Mouse (Mus musculus): Measurements from ENCODE around the gene Rara. TPM values are rescaled to one million over a fixed set of nuclear protein-coding genes. Genes with fewer than 3 reads are reported as not detected.
"Not testable (repeated sequence)": the region's sequence is repeated elsewhere in the genome, so short reads cannot be mapped to it uniquely, and the experiment has no call there.

Rara gene
- polyA plus RNA-seq, 1 experiment from 2014 or later = 22.4 TPM

DNA sequence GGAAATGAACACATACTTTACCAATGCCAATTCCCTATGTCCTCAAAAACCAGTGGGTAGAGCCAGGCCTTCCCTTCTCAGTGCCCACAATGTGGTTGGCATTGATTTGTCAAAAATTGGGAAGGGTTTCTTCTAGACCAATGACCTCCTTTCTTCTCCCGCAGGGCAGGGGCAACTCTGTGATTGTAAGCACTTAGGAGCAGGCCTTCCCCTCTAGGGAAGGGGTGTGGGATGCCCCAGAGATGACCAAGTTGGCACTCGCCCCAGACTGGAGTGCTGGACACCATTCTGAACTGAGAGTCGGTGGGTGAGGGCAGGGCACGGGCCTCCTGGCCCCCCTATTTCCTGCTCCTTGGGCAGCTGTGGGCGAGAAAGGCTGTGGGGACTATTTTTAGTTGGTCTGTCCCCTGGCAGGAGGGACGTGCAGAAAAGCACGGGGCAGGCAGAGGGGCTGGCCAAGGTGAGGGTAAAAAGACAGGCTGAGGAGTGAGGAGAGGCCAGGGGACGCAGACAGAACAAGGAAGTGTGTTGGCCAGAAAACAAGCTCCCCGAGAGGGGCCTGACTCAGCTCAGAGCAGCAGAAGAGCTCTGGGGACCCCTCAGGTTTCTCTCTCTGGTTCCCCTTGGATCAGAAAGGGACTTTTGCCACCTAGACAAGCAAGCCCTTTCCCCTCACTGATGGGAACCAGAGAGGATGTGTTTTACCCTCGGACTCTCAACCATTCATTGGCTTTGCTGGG is 3.3 kb downstream of the Rara start:
- H3K4me2 ChIP-seq (replicated peaks; ENCODE audit: low read depth) = peak overlapping the region; percentile 30; the same call in 1 of the 2 replicates
- no peak overlapping the region for H3K4me3 ChIP-seq (ENCODE audit: low read depth, low read length)
- WGBS = 27% methylated on average over 10 of the region's 10 CpGs

DNA sequence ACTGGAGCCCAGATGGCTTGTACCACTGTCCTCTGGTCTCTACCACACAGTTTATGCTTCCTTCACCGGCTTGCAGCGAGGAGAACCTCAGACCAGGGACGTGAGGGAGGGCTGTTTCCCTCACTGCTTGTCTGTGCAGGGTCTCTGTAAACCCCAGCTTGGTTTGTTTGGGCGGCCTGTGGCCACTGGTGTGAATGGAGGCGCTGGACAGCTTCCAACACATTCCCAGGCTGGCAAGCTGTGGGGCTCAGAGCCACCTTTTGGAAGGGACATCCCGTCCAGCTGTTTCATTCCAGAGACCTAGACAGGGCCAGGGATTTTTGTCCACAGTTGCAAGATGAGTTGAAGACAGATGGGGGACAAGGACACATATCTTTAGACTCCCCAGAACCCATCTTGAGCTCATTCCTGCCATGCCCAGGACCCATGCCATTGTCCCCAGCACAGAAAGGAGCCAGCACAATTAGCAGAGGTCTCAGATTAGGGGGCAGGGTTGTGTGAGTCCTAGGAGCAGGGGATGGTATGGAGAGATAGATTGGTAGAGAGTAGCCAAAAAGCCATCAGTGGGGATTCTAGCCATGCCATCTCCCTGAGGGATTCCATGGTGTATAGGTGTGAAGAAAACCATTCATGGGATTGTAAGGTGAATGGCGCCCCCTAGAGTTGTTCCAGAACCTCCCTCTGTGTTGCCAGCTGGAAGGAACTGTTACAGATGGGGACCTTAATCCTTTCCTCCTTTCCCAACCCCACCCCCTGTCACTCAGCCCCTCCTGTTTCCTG is 4.1 kb downstream of the Rara start:
- Histone ChIP-seq H3K27ac (ENCODE audit: low read depth, low read length) (no peak overlapping the region; the same call in none of the 2 replicates), H3K4me1 (replicated peaks; ENCODE audit: control insufficient read depth, insufficient read depth, low read length) (peaks cover 37% of the 10 kb centered on the region), H3K4me2 (replicated peaks; ENCODE audit: low read depth) (no peak overlapping the region; the same call in 1 of the 2 replicates), H3K4me3 (ENCODE audit: low read depth, low read length) (no peak overlapping the region), H3K9me3 (ENCODE audit: control insufficient read depth) (no peaks in the 10 kb centered on the region), H3K36me3 (ENCODE audit: control insufficient read depth, insufficient read depth) (no peaks in the 10 kb centered on the region), H3K9ac (ENCODE audit: low read depth, low read length) (no peak overlapping the region), H3K27me3 (replicated peaks; ENCODE audit: control insufficient read depth, insufficient read depth, low read length) (no peaks in the 10 kb centered on the region)
- WGBS = 39% methylated on average over 7 of the region's 7 CpGs
- peak; percentile 45 for TF ChIP-seq CTCF (IDR thresholded peaks at IDR 0.05; ENCODE audit: low read depth)
- ATAC-seq = no peak

More for the DNA sequence above, 3.3 kb downstream of the Rara start:
- Histone ChIP-seq H3K36me3 (ENCODE audit: control insufficient read depth, insufficient read depth) (no peaks in the 10 kb centered on the region), H3K9me3 (ENCODE audit: control insufficient read depth) (no peaks in the 10 kb centered on the region), H3K27ac (ENCODE audit: low read depth, low read length) (no peak overlapping the region; the same call in 1 of the 2 replicates), H3K27me3 (replicated peaks; ENCODE audit: control insufficient read depth, insufficient read depth, low read length) (no peaks in the 10 kb centered on the region), H3K9ac (ENCODE audit: low read depth, low read length) (no peak overlapping the region), H3K4me1 (replicated peaks; ENCODE audit: control insufficient read depth, insufficient read depth, low read length) (peaks cover 43% of the 10 kb centered on the region)
- ATAC-seq = no peak
- TF ChIP-seq CTCF (IDR thresholded peaks at IDR 0.05; ENCODE audit: low read depth) = no peak

GRCm38 (mm10) chr11:98932293-98933091 is 4.9 kb downstream of the Rara start:
- no peak for ATAC-seq
- H3K4me1 ChIP-seq (replicated peaks; ENCODE audit: control insufficient read depth, insufficient read depth, low read length) = peaks cover 37% of the 10 kb centered on the region
- no peak overlapping the region for H3K9ac ChIP-seq (ENCODE audit: low read depth, low read length)

DNA sequence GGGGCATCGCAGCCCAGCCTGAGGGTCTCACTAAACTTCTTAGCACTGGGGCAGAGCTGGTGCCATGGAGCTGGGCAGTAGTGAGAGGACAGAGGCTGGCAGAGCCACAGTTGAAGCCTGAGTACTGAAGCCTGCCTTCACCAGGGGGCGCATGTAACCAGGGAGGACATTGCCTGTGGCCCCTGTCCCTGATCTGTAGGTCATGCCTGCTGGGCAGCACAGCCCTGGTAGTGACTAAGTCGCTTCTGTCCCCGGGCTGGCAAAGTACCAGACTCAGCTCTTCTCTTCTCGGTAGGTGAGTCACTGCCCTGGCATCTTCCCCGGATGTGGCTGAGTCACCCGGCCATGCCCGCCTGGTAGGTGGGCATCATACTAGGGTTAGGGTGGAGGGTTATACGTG is 5.5 kb downstream of the Rara start:
- WGBS = 41% methylated on average over 9 of the region's 9 CpGs
- Histone ChIP-seq H3K9me3 (ENCODE audit: control insufficient read depth) (no peaks in the 10 kb centered on the region), H3K9ac (ENCODE audit: low read depth, low read length) (0 out of 2 replicates have a peak overlapping the region, but pooled peaks have one; percentile 11), H3K4me1 (replicated peaks; ENCODE audit: control insufficient read depth, insufficient read depth, low read length) (peaks cover 32% of the 10 kb centered on the region), H3K27me3 (replicated peaks; ENCODE audit: control insufficient read depth, insufficient read depth, low read length) (no peaks in the 10 kb centered on the region), H3K4me3 (ENCODE audit: low read depth, low read length) (no peak overlapping the region), H3K4me2 (replicated peaks; ENCODE audit: low read depth) (peak overlapping the region; percentile 21; the same call in 1 of the 2 replicates), H3K27ac (ENCODE audit: low read depth, low read length) (no peak overlapping the region), H3K36me3 (ENCODE audit: control insufficient read depth, insufficient read depth) (no peaks in the 10 kb centered on the region)
- ATAC-seq = no peak
- peak; percentile 78 for TF ChIP-seq CTCF (IDR thresholded peaks at IDR 0.05; ENCODE audit: low read depth)

More at GRCm38 (mm10) chr11:98932293-98933091, 4.9 kb downstream of the Rara start:
- H3K27me3 ChIP-seq (replicated peaks; ENCODE audit: control insufficient read depth, insufficient read depth, low read length) = no peaks in the 10 kb centered on the region
- H3K4me3 ChIP-seq (ENCODE audit: low read depth, low read length) = no peak overlapping the region
- H3K9me3 ChIP-seq (ENCODE audit: control insufficient read depth) = no peaks in the 10 kb centered on the region
- no peak overlapping the region for H3K27ac ChIP-seq (ENCODE audit: low read depth, low read length)
- peak overlapping the region; percentile 21; the same call in 1 of the 2 replicates for H3K4me2 ChIP-seq (replicated peaks; ENCODE audit: low read depth)
- 23% methylated on average over 19 of the region's 19 CpGs for WGBS
- no peak for TF ChIP-seq CTCF (IDR thresholded peaks at IDR 0.05; ENCODE audit: low read depth)
- no peaks in the 10 kb centered on the region for H3K36me3 ChIP-seq (ENCODE audit: control insufficient read depth, insufficient read depth)

DNA sequence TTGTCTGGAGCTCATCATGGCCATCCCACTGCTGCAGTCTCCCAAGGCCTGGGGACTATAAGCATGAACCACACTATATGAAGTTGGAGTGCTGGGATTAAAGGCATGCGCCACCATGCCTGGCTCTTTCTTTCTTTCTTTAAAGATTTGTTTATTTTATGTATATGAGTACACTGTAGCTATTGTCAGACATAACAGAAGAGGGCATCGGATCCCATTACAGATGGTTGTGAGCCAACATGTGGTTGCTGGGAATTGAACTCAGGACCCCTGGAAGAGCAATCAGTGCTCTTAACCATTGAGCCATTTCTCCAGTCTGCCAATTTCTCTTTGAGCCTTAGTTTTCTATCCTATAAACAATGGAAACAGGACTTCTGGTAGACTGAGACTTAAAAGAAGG is 6.2 kb downstream of the Rara start:
- ATAC-seq; H3K36me3 ChIP-seq (ENCODE audit: control insufficient read depth, insufficient read depth); H3K4me3 ChIP-seq (ENCODE audit: low read depth, low read length); H3K9me3 ChIP-seq (ENCODE audit: control insufficient read depth); H3K27ac ChIP-seq (ENCODE audit: low read depth, low read length); H3K9ac ChIP-seq (ENCODE audit: low read depth, low read length); H3K27me3 ChIP-seq (replicated peaks; ENCODE audit: control insufficient read depth, insufficient read depth, low read length); H3K4me2 ChIP-seq (replicated peaks; ENCODE audit: low read depth): not testable (repeated sequence)
- 89% methylated on average over 2 of the region's 2 CpGs for WGBS
- H3K4me1 ChIP-seq (replicated peaks; ENCODE audit: control insufficient read depth, insufficient read depth, low read length) = peaks cover 30% of the 10 kb centered on the region

GRCm38 (mm10) chr11:98934367-98934766 is 6.7 kb downstream of the Rara start:
- Histone ChIP-seq H3K4me3 (ENCODE audit: low read depth, low read length) (no peak overlapping the region), H3K9me3 (ENCODE audit: control insufficient read depth) (no peaks in the 10 kb centered on the region), H3K36me3 (ENCODE audit: control insufficient read depth, insufficient read depth) (no peaks in the 10 kb centered on the region), H3K27me3 (replicated peaks; ENCODE audit: control insufficient read depth, insufficient read depth, low read length) (no peaks in the 10 kb centered on the region), H3K27ac (ENCODE audit: low read depth, low read length) (peak overlapping the region; percentile 66), H3K4me2 (replicated peaks; ENCODE audit: low read depth) (no peak overlapping the region), H3K4me1 (replicated peaks; ENCODE audit: control insufficient read depth, insufficient read depth, low read length) (peaks cover 35% of the 10 kb centered on the region), H3K9ac (ENCODE audit: low read depth, low read length) (no peak overlapping the region)
- TF ChIP-seq CTCF (IDR thresholded peaks at IDR 0.05; ENCODE audit: low read depth) = no peak
- WGBS = 79% methylated on average over 3 of the region's 3 CpGs
- no peak for ATAC-seq
